Mouse (Mus musculus) spleen, adult 18-20 months (tissue): Measurements from ENCODE around the gene Celf2.

ENCODE experiments used
- DNase-seq, 2 experiments: peaks; one replicate each; pipeline ENCODE4 v3.0.0; 2022; ENCODE audit warnings: mixed read lengths in 2 of 2

The Celf2 gene

DNA sequence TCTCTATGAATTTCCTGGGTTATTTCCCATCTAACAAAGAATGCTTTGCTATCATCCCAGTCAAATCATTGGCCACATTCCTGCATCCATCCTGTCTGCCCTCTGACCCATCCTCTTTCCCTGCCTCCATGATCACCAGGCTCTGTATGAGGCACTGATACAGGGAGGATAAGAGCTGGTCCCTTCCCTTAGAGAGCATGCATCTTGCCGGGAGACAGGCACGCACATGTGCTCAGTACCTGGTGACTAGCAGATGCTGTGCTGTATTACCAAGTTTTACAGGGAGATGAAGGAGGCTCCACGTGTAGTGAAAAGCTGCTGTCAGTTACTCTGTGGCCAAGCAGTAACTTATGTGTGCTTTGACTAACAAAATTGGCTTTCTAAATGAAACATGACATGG lies 972.0 kb downstream of the Celf2 start:
- no peak for DNase-seq

GRCm38 (mm10) chr2:6536372-6536771 lies 973.0 kb downstream of the Celf2 start:
- no peak for DNase-seq

DNA sequence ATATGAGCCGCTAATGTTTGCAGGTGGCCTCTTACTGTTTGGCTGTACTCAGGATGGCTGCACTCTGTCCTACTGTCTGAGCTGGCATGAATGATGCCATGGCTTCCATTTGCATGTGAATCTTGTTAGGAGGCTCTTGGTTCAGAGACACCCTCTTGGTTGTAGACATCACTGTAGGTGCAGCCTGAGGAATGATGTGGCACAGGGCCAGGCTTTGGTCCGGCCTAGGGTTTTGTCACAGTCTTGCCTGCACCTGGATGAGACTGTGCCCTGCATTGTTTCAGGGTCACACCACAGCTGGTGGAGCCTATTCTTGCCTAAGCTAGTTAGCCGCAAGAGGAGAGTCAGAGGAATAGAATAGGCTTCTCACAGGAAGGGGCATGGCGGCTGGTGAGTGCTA lies 977.0 kb downstream of the Celf2 start:
- DNase-seq, result no peak

- no peak for DNase-seq
Observed at GRCm38 (mm10) chr2:6528076-6528475, 981.3 kb downstream of the Celf2 start.

GRCm38 (mm10) chr2:6526825-6527224 lies 982.5 kb downstream of the Celf2 start:
- DNase-seq, result no peak

DNA sequence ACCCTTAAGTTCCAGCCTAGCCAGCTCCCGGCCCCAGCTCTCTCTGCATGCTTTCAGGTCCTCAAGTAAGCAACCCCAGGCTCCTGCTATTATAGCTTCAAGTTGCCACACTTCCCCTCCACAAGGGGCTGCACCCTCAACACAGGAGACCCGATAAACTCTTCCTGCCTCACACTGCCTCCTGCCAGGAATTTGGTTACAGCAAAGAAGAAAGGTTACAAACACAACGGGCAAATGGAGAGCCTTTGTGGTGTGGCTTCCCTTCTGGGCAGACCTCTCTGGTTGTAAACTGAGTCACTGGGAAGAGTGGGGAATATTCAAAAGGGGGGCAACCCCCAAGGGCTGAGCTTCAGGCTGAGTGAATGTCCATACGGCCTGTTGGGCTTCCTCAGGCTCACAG lies 983.1 kb downstream of the Celf2 start:
- DNase-seq, result no peak

- DNase-seq, result no peak
Observed at GRCm38 (mm10) chr2:6523924-6524300, 985.5 kb downstream of the Celf2 start.

DNA sequence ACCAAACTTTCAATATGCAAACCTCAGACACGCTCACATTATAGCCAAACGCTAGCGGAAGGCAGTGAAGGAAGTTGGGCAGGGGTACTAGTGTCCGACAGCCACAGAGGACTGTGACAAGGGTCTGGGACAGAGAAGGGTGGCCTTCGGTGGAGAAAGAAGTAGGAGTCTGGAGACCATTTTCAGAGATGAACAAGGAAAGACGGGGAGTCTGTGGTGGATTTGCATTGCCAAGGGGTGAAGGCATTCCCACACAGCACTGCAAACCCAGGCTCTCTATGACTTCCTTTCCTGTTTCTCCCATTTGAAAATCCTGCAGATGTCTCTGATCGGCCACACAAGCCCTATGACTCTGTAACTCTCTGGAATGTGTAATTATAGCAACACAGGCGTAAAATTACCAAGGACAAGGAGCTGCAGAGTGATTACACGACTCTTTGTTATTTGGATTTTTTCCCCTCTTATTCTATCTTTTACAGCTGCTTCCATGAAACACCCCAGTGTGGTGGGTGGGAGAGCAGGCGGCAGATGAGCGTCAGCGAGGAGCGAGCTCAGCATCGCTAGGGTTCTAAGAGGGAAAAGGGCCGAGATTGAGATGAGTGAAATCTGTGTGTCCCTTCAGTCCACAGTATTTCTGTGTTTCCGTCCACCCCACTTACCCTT lies 986.0 kb downstream of the Celf2 start:
- DNase-seq, result no peak

- no peak for DNase-seq
Observed at GRCm38 (mm10) chr2:6522411-6522810, 987.0 kb downstream of the Celf2 start.

- no peak for DNase-seq
Observed at GRCm38 (mm10) chr2:6513176-6513575, 996.2 kb downstream of the Celf2 start.

DNA sequence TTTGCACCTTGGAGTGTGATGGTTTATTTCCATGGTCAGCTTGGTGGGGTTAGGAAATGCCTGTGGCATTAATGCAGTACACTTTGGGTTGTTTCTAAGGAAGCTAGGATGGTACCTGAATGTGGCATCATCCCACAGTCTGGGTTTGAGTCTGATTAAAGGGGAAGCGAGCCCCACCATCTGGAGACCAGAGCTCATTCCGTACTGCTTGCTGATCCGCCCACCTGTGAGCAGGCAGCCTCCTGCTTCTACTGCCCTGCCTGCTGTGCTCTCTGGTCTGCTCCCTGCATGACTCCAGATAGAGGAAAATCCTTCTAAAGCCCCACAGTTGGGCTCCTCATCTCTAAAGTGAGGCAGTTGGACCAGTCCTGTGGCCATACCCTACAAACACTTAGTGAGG lies 1002.3 kb downstream of the Celf2 start:
- DNase-seq, result no peak

DNA sequence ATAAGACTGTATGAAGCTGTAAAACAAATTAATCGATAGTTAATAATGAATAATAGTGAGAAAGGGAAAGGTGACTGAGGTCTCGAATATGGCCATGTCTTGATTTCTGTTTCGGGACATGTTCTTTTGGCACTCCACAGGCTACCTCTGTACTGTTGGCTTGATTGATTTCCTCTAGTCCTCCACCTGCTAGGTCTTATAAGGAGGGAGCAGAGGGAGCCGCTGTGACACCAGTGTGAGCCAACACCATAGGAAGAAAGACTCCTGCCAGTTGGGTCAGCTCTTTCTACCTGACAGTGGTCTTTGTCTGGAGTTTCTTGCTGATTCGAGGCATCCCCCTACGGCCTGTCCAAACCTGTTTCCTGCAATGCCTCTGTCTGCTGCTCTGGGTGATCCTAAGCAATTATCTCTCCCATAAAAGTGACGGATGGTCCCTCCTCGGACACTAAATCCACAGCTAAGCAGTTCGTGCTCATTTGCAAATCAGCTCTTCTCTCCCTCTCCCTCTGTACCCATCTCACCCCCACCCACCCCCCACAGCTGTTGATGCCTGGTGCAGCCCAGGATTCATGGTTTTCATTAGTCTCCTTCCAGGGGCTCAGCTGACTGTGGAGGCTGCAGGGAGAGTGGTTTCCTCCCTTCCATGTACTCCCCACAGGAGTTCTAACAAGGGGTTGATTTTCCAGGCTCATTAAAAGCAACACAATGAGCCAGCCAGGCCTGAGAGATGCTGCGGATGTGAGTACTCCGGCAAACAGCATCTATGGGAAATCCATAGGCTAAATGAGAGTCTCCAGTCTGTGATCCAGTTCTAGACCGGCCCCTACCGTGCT lies 1003.2 kb downstream of the Celf2 start:
- no peak for DNase-seq

GRCm38 (mm10) chr2:6505531-6505930 lies 1003.8 kb downstream of the Celf2 start:
- DNase-seq, result no peak

DNA sequence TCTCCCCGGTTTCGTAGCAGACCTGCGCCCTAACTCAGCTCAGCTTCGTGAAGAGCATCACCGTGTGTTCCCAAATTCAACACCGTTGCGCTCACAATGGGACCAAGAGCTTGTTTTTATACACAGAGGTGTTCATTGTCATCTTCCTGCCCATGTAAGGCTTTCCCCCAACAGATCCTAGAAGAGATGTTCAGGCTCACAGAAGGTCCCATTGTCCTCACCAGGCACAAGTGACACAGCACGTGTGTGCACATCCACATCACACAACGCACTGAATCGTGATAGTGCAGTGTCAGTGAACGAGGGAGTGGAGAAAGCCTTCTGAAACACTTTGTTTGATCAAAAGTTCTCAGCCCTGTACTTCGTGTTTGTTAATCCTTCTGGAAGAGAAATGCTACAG lies 1011.3 kb downstream of the Celf2 start:
- no peak for DNase-seq

GRCm38 (mm10) chr2:6497636-6498035 lies 1011.7 kb downstream of the Celf2 start:
- no peak for DNase-seq

GRCm38 (mm10) chr2:6493886-6494285 lies 1015.5 kb downstream of the Celf2 start:
- no peak for DNase-seq

DNA sequence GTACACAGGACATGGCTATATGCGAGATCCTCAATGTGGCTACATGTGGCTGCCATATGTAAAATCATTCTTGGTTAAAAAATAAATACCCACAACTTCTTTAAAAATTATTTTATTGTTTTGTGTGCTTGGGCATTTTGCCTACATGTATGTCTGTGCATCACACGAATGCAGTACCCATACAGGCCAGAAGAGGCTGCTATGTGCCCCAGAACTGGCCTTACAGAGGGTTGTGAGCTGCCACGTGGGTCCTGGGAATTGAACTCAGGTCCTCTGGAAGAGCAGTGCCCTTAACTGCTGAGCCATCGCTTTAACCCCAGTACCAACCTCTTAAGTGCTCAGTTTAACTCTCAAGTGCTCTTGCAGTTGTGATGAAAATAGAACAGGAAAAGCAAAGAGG lies 1018.5 kb downstream of the Celf2 start:
- no peak for DNase-seq

GRCm38 (mm10) chr2:6490076-6490475 lies 1019.3 kb downstream of the Celf2 start:
- no peak for DNase-seq
